Comparison of ENCODE assay signal across 9 mouse cellular contexts in genomic region chr7:29418231-29418630, GRCm38 (mm10).
DNase-seq lines count a peak whose midpoint lies in the region; ATAC-seq and TF ChIP-seq lines count a peak whose summit lies in the region.
"Had no signal": no experiment of that assay in that cellular context is flagged by ENCODE, and none has a peak within 500 bp of the region (broad histone marks: within the 10 kb centered on the region; RNA-seq: fewer than 3 reads in every experiment).

No protein-coding gene starts in this region.

- no peak for TF ChIP-seq CTCF in ES-Bruce4 (IDR thresholded peaks at IDR 0.05; ENCODE audit: low read depth, low read length)

- DNase-seq in intestine, embryonic 14.5 days (ENCODE audit: low spot score): no peak
- peak; percentile 46 to 70 for DNase-seq in kidney, postnatal 25 days
- peak; percentile 86 for DNase-seq in lung, postnatal 36 days
- no peak for DNase-seq in adrenal gland, postnatal 36 days
- DNase-seq in left cerebral cortex, postnatal 25 days (ENCODE audit: low spot score in 2 of 2): no peak
- no peak for DNase-seq in left cerebral cortex, postnatal 36 days (ENCODE audit: low spot score in 2 of 2)
- DNase-seq: heart, adult 18-20 months; right cerebral cortex, adult 18-20 months had no signal

- H3K9me3 ChIP-seq in ES-Bruce4 (replicated peaks; ENCODE audit: control insufficient read depth, insufficient read depth, low read length, poor library complexity, severe bottlenecking): no peaks in the 10 kb centered on the region
- H3K9me3 ChIP-seq in intestine, embryonic 14.5 days (ENCODE audit: control insufficient read depth, low read length): no peaks in the 10 kb centered on the region

- TF ChIP-seq EP300 in ES-Bruce4 (IDR thresholded peaks at IDR 0.05; ENCODE audit: insufficient read depth, low read depth, low read length): no peak

- H3K4me2 ChIP-seq in intestine, embryonic 14.5 days (ENCODE audit: low read length): no peak overlapping the region

- no peaks in the 10 kb centered on the region for H3K36me3 ChIP-seq in ES-Bruce4 (ENCODE audit: control insufficient read depth, insufficient read depth, low read length, poor library complexity, severe bottlenecking)
- H3K36me3 ChIP-seq in intestine, embryonic 14.5 days (ENCODE audit: control insufficient read depth, insufficient read depth, low read length): no peaks in the 10 kb centered on the region

- H3K9ac ChIP-seq in ES-Bruce4 (ENCODE audit: low read depth, poor library complexity, severe bottlenecking): no peak overlapping the region
- H3K9ac ChIP-seq in intestine, embryonic 14.5 days (ENCODE audit: low read length): no peak overlapping the region

- H3K27me3 ChIP-seq in ES-Bruce4 (ENCODE audit: control insufficient read depth, insufficient read depth, low read length, poor library complexity, severe bottlenecking): no peaks in the 10 kb centered on the region
- no peaks in the 10 kb centered on the region for H3K27me3 ChIP-seq in intestine, embryonic 14.5 days (replicated peaks; ENCODE audit: control insufficient read depth, insufficient read depth, low read length)

- H3K27ac ChIP-seq in ES-Bruce4 (ENCODE audit: insufficient read depth, low read length): peak overlapping the region; percentile 52; the same call in 1 of the 2 replicates
- no peak overlapping the region for H3K27ac ChIP-seq in intestine, embryonic 14.5 days (ENCODE audit: low read depth)

- intact Hi-C loops in left cerebral cortex, postnatal 25 days (cut with DNase I): no loop called here
- intact Hi-C loops in left cerebral cortex, postnatal 36 days (cut with DNase I): no loop called here

- H3K4me1 ChIP-seq in ES-Bruce4 (ENCODE audit: control insufficient read depth, insufficient read depth, low read length): peaks cover 11% of the 10 kb centered on the region
- peaks cover 23% of the 10 kb centered on the region; the same call in 1 of the 2 replicates for H3K4me1 ChIP-seq in intestine, embryonic 14.5 days (replicated peaks; ENCODE audit: control insufficient read depth, insufficient read depth, low read length)

- no peak overlapping the region for H3K4me3 ChIP-seq in ES-Bruce4 (ENCODE audit: low read depth, low read length)
- H3K4me3 ChIP-seq in intestine, embryonic 14.5 days (ENCODE audit: low read depth, low read length): no peak overlapping the region

- 56% methylated on average over 6 of the region's 6 CpGs for WGBS in intestine, embryonic 14.5 days

- ATAC-seq in intestine, embryonic 14.5 days (replicated peaks; ENCODE audit: low FRiP score, low TSS enrichment, low read depth): 0 out of 2 replicates have a peak, but pooled peaks have one; percentile 17

- no peak for TF ChIP-seq POLR2A in ES-Bruce4 (IDR thresholded peaks at IDR 0.05; ENCODE audit: insufficient read depth, low read length)

Comparison
In these comparisons a context has a peak if more than half of its experiments do, and no peak if none do; other contexts are left out.
1. DNase-seq: peak in kidney, postnatal 25 days (2 of 2) and lung, postnatal 36 days (single experiment); none in intestine, embryonic 14.5 days (single experiment), adrenal gland, postnatal 36 days (0 of 2), left cerebral cortex, postnatal 25 days (0 of 2) and left cerebral cortex, postnatal 36 days (0 of 2).